Mouse (Mus musculus): ENCODE measurements at regions not wholly inside any gene's neighbourhood (a gene's known extent, or its start where the extent isn't known, plus 50 kb on each side); places are given as distances from the start of the nearest gene placed in this dataset.

DNA sequence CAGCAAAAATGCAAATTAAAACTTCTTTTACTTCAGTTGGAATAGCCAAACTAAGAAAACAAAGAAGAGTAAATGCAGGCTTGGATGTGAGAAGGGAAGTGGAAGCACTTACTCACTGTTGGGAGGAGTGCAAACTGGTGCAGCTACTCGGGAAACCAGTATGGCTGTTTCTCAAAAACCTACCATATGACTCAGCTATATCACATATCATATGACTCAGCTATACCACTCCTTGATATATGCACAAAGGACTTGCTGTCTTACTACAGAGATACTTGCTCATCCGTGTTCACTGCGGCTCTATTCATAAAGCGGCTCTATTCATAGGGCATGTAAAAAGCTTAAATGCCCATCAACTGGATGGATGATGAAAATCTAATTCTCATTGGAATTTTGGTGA lies 59.5 kb upstream of the Fam19a1 start:
- in situ Hi-C loops (cut with MboI, MseI) = no loop called here

DNA sequence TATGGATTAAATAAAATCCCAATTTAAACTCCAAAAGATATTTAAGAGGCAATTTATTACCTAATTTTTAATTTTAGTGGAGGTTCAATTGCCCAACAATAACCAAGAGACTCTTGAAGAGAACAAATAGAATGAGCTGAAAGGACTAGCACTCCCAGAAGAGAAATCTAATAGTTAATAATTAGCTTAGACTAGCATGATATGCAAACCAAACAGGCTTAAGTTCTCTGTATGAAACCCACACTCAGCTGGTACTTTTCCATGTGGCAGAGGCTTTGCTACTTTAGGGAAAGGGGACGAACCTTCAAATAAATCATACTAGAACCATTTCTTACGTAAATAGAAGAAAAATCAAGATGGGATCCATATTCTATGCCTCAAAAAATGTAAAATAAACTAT lies 55.9 kb upstream of the Fam19a1 start:
- in situ Hi-C loops (cut with MboI, MseI) = no loop called here

- in situ Hi-C loops (cut with MboI, MseI) = no loop called here
Measured at GRCm38 (mm10) chr6:96057575-96058159, 55.3 kb upstream of the Fam19a1 start.

GRCm38 (mm10) chr6:96061979-96062378 lies 51.0 kb upstream of the Fam19a1 start:
- in situ Hi-C loops (cut with MboI, MseI) = no loop called here
